Mouse (Mus musculus) lung, postnatal 0 days (tissue): ENCODE data around the gene Hpse2. TPM values are rescaled to one million over a fixed set of nuclear protein-coding genes. Genes with fewer than 3 reads are reported as not detected.

ENCODE experiments used
- ATAC-seq: fragments of 200-750 bp; cut with Nextera tagmentation; 2 replicates; pipeline ENCODE4 v1.8.0; 2017; ENCODE audit warnings: moderate library complexity
- DNase-seq: peaks from one replicate; pipeline ENCODE4 v3.0.0-alpha.2; 2016; ENCODE audit warnings: low spot score
- H3K27ac ChIP-seq: fragments of 300-500 bp; sonication (generic); 2 replicates; pipeline ENCODE4 v1.5.1; 2014; ENCODE audit warnings: antibody characterized with exemption, mild to moderate bottlenecking, low read length, mixed read lengths
- H3K27me3 ChIP-seq: fragments of 300-500 bp; sonication (generic); replicated peaks from 2 replicates; pipeline ENCODE4 v1.6.1; 2014; ENCODE audit warnings: low read length, mixed read lengths; ENCODE audit not compliant: insufficient read depth
- H3K36me3 ChIP-seq: fragments of 300-500 bp; sonication (generic); 2 replicates; pipeline ENCODE4 v1.6.1; 2014; ENCODE audit warnings: low read length, mixed read lengths; ENCODE audit not compliant: insufficient read depth
- H3K4me1 ChIP-seq: fragments of 300-500 bp; sonication (generic); 2 replicates; pipeline ENCODE4 v1.6.1; 2014; ENCODE audit warnings: antibody characterized with exemption, low read depth, low read length, mixed read lengths; ENCODE audit not compliant: insufficient read depth
- H3K4me2 ChIP-seq: fragments of 300-500 bp; sonication (generic); replicated peaks from 2 replicates; pipeline ENCODE4 v1.6.1; 2014; ENCODE audit warnings: low read depth, mild to moderate bottlenecking, low read length, moderate library complexity, mixed read lengths
- H3K4me3 ChIP-seq: fragments of 300-500 bp; sonication (generic); 2 replicates; pipeline ENCODE4 v1.5.1; 2014; ENCODE audit warnings: low read depth, low read length
- H3K9ac ChIP-seq: fragments of 300-500 bp; sonication (generic); replicated peaks from 2 replicates; pipeline ENCODE4 v1.6.1; 2014; ENCODE audit warnings: low read depth, mild to moderate bottlenecking
- H3K9me3 ChIP-seq: fragments of 300-500 bp; sonication (generic); 2 replicates; pipeline ENCODE4 v1.6.1; 2016; ENCODE audit warnings: low read length, mixed read lengths
- CTCF ChIP-seq: IDR thresholded peaks from 2 replicates; pipeline ENCODE4 v1.5.1; 2016; ENCODE audit warnings: antibody characterized with exemption, mild to moderate bottlenecking
- EP300 ChIP-seq: IDR thresholded peaks from 2 replicates; pipeline ENCODE4 v1.6.1; 2016; ENCODE audit warnings: antibody characterized with exemption, mild to moderate bottlenecking, control low read depth
- WGBS: fragments of 180-500 bp; shearing (Covaris S2); extraction: QIAGEN DNeasy Blood & Tissue Kit; methylation state at CpG from one replicate; pipeline ENCODE4 v1.1.7; 2014; 5-methylcytosine and 5-hydroxymethylcytosine counted together
- polyA plus RNA-seq: library from polyadenylated mRNA; unstranded; fragments of >200 nt; fragmentation: Nextera tagmentation; extraction: Ambion mirVana; gene quantifications from 2 replicates; pipeline ENCODE4 v1.2.1, GENCODE M21; 2015

Gene Hpse2
- polyA plus RNA-seq, 1 experiment from 2014 or later, result 0.64 TPM

DNA sequence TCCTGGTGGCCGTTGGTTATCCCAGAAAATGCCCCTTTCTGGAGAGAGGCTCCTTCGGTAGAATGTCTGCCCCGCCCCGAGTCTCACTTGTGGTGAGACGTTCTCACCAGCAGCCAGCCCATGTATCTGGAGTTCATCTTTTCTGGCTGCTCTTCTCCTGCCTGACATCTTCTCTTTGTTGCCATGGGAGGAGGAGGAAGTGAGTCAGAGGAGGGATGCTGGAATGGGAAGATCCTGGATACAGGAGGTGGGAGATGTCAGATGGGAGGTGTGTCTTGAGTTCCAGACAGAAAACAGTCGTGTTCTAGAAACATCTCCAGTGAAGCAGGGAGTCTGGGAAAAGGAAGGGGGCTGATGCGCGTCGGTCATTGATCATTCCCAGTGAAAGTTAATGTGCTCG is 578.7 kb downstream of the Hpse2 start:
- peaks cover 2% of the 10 kb centered on the region; the same call in 1 of the 2 replicates for H3K4me1 ChIP-seq
- H3K36me3 ChIP-seq, result no peaks in the 10 kb centered on the region
- H3K9ac ChIP-seq, result no peak overlapping the region
- H3K4me2 ChIP-seq, result no peak overlapping the region
- DNase-seq (no peak), ATAC-seq (no peak)
- H3K4me3 ChIP-seq, result no peak overlapping the region
- 86% methylated on average over 10 of the region's 10 CpGs for WGBS
- no peak overlapping the region for H3K27ac ChIP-seq
- TF ChIP-seq EP300 (no peak), CTCF (no peak)
- H3K27me3 ChIP-seq, result no peaks in the 10 kb centered on the region
- no peaks in the 10 kb centered on the region for H3K9me3 ChIP-seq

- Histone ChIP-seq H3K27me3 (0 out of 2 replicates have a peak, but pooled peaks cover 3% of the 10 kb centered on the region), H3K4me3 (no peak overlapping the region), H3K4me1 (no peaks in the 10 kb centered on the region), H3K36me3 (no peaks in the 10 kb centered on the region), H3K9ac (no peak overlapping the region), H3K9me3 (no peaks in the 10 kb centered on the region), H3K4me2 (no peak overlapping the region), H3K27ac (no peak overlapping the region)
- WGBS, result 45% methylated on average over 2 of the region's 2 CpGs
- TF ChIP-seq EP300, result no peak
- TF ChIP-seq CTCF, result no peak
- DNase-seq, result no peak
- no peak for ATAC-seq
Observed at GRCm38 (mm10) chr19:42797866-42798265, 590.3 kb downstream of the Hpse2 start.

GRCm38 (mm10) chr19:42795801-42796200 is 592.4 kb downstream of the Hpse2 start:
- Histone ChIP-seq H3K4me1 (no peaks in the 10 kb centered on the region), H3K4me2 (peak overlapping the region; percentile 87), H3K4me3 (no peak overlapping the region), H3K36me3 (no peaks in the 10 kb centered on the region), H3K9ac (no peak overlapping the region), H3K27ac (no peak overlapping the region), H3K9me3 (no peaks in the 10 kb centered on the region), H3K27me3 (0 out of 2 replicates have a peak, but pooled peaks cover 3% of the 10 kb centered on the region)
- DNase-seq, result peak; percentile 13
- WGBS, result 26% methylated on average over 9 of the region's 9 CpGs
- TF ChIP-seq CTCF, result no peak
- no peak for TF ChIP-seq EP300
- ATAC-seq, result peak; percentile 12; the same call in 1 of the 2 replicates

DNA sequence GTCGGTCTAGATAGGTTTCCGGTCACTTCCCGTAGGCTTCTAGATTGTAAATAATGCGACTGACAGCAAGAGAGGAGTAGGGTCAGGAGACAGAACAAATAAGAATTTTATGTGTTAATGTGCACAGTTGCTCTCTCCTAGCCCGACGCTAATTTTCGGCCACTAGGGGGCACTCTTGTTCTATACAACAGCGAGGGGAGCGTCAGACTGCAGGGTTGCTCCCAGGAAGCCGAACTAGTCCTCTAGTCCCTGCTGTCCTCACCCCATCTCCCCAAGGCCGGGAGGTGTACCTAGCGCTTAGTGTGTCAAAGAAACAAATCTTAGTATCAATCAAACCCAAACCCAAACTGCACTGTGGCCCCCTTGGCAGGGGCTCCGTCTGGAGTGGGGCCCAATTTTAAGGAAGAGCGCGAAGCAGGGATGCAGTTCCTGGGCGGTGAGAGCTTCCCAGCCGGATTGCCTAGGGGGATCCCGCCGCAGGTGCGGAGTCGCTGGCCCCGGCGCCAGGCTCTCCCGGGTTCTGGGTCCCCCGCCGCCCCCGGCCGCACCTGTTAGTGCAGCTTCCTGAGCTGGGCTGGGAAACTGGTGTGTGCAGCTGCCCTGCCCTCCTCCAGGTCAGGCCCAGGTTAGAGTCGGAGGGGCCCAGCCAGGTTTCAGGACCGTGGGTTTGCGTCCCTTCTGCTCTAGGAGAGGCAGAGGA is 593.1 kb downstream of the Hpse2 start:
- no peak overlapping the region for H3K27ac ChIP-seq
- H3K9me3 ChIP-seq, result no peaks in the 10 kb centered on the region
- H3K36me3 ChIP-seq, result no peaks in the 10 kb centered on the region
- 3% methylated on average over 31 of the region's 31 CpGs for WGBS
- H3K27me3 ChIP-seq, result 0 out of 2 replicates have a peak, but pooled peaks cover 3% of the 10 kb centered on the region
- H3K4me2 ChIP-seq, result peak overlapping the region; percentile 87
- H3K9ac ChIP-seq, result no peak overlapping the region
- peak; percentile 91 for ATAC-seq
- DNase-seq, result peak; percentile 89
- H3K4me1 ChIP-seq, result no peaks in the 10 kb centered on the region
- no peak for TF ChIP-seq EP300
- TF ChIP-seq CTCF, result peak; percentile 95
- peak overlapping the region; percentile 38 for H3K4me3 ChIP-seq

DNA sequence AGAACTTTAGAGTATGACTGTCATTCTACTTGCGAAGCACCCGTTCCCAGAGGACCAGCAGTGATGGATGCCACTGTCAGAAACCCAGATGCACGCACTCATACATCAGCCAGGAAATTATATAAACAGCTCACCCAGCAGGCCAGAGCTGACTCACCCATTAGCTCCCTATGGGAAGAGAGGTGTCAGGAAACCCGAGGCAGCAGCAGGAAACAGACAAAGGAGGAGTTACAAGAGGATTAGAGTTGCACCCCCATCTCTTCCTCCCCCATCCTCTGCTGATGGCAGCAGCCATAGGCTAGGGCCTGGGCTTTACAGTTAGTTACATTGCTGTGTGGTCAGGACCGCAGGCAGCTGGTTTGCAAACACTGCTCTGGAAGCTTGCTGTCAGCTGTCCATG is 599.8 kb downstream of the Hpse2 start:
- no peaks in the 10 kb centered on the region for H3K9me3 ChIP-seq
- H3K27ac ChIP-seq, result no peak overlapping the region
- peak; percentile 55; the same call in 1 of the 2 replicates for TF ChIP-seq EP300
- TF ChIP-seq CTCF, result no peak
- WGBS, result 19% methylated on average over 5 of the region's 5 CpGs
- no peaks in the 10 kb centered on the region for H3K36me3 ChIP-seq
- no peaks in the 10 kb centered on the region for H3K27me3 ChIP-seq
- H3K4me2 ChIP-seq, result no peak overlapping the region
- H3K4me3 ChIP-seq, result no peak overlapping the region
- no peak overlapping the region for H3K9ac ChIP-seq
- peak; percentile 75 for DNase-seq
- ATAC-seq, result peak; percentile 89
- H3K4me1 ChIP-seq, result no peaks in the 10 kb centered on the region

- Histone ChIP-seq H3K4me1 (no peaks in the 10 kb centered on the region), H3K4me2 (no peak overlapping the region), H3K4me3 (no peak overlapping the region), H3K36me3 (no peaks in the 10 kb centered on the region), H3K27ac (no peak overlapping the region), H3K9me3 (no peaks in the 10 kb centered on the region), H3K9ac (no peak overlapping the region), H3K27me3 (no peaks in the 10 kb centered on the region)
- DNase-seq (peak; percentile 14), ATAC-seq (no peak)
- 66% methylated on average over 8 of the region's 8 CpGs for WGBS
- TF ChIP-seq CTCF, result no peak
- no peak for TF ChIP-seq EP300
Observed at GRCm38 (mm10) chr19:42785562-42786220, 602.5 kb downstream of the Hpse2 start.
